Mouse (Mus musculus): Measurements from ENCODE around the gene Olfr211. TPM values are rescaled to one million over a fixed set of nuclear protein-coding genes. Genes with fewer than 3 reads are reported as not detected.
A peak's percentile ranks its signal among the peaks of the same experiment; 100 is the strongest.

The Olfr211 gene
- not detected in 2 replicates for polyA plus RNA-seq (2015; fragmentation: Nextera tagmentation; extraction: Ambion mirVana)

DNA sequence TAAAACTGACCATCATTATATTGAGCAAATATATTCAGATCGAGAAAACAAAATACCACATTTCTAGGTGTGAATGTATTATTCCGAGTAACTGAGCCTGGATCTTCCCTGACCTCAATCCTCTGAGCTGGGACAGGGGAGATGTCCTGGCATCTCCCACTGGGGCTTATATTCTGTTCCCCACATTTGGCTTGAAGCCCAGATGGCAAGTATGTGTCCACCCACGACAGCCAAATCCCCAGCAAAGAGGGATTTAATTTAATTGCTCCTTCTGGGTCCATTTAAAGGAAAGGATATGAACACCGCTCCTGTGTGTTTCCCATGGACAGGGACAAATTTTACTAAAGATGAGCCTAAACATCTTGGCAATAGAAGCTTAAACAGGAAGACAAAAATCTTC lies at the start of gene Olfr211:
Gene Olfr211, plus strand, starts transcription at position 301 of the 400 bp plus-strand sequence.
- no peak within 1 kb of the TSS for H3K27ac ChIP-seq (ENCODE audit: low read length)
- H3K4me2 ChIP-seq (ENCODE audit: low read depth, low read length), result no peak within 1 kb of the TSS
- H3K9me3 ChIP-seq (ENCODE audit: control insufficient read depth, low read length), result no peaks in the 10 kb centered on the region
- H3K36me3 ChIP-seq (ENCODE audit: control insufficient read depth, insufficient read depth, low read length), result no peaks in the 10 kb centered on the region
- no peak within 1 kb of the TSS for H3K9ac ChIP-seq (ENCODE audit: low read depth, low read length)
- ATAC-seq, result no peak
- WGBS, result 77% methylated on average over 4 of the region's 4 CpGs
- H3K4me3 ChIP-seq (ENCODE audit: low read length), result no peak within 1 kb of the TSS
- H3K4me1 ChIP-seq (ENCODE audit: control insufficient read depth, insufficient read depth, low read length), result no peaks in the 10 kb centered on the region
- H3K27me3 ChIP-seq (replicated peaks; ENCODE audit: control insufficient read depth, insufficient read depth, low read length), result no peaks in the 10 kb centered on the region

DNA sequence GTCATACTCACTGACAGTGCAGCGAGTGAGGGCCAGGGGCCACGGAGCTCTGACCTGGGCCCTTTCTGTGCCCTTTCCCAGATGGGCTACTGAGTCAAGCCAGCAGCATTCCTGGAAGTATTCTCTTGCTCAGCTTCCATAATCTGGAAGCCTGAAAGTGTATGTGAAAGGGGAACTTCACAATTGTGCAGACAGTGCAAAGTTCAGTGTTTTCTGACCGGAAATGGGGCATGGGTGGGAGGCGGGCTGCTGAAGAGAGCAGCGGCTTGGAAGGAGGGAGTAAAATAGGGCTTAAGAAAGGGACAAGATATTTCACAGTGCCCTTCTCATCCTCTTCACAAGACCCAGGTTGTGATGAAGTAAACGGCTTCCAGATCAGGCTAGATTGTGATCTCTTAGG lies 49.4 kb upstream of the Olfr211 start:
- no peak overlapping the region for H3K27ac ChIP-seq (ENCODE audit: low read length)
- H3K4me1 ChIP-seq (ENCODE audit: control insufficient read depth, insufficient read depth, low read length), result no peaks in the 10 kb centered on the region
- no peaks in the 10 kb centered on the region for H3K9me3 ChIP-seq (ENCODE audit: control insufficient read depth, low read length)
- H3K4me2 ChIP-seq (ENCODE audit: low read depth, low read length), result no peak overlapping the region
- H3K27me3 ChIP-seq (replicated peaks; ENCODE audit: control insufficient read depth, insufficient read depth, low read length), result no peaks in the 10 kb centered on the region
- no peaks in the 10 kb centered on the region for H3K36me3 ChIP-seq (ENCODE audit: control insufficient read depth, insufficient read depth, low read length)
- H3K9ac ChIP-seq (ENCODE audit: low read depth, low read length), result no peak overlapping the region
- no peak overlapping the region for H3K4me3 ChIP-seq (ENCODE audit: low read length)
- WGBS, result 84% methylated on average over 6 of the region's 6 CpGs
- ATAC-seq, result no peak

DNA sequence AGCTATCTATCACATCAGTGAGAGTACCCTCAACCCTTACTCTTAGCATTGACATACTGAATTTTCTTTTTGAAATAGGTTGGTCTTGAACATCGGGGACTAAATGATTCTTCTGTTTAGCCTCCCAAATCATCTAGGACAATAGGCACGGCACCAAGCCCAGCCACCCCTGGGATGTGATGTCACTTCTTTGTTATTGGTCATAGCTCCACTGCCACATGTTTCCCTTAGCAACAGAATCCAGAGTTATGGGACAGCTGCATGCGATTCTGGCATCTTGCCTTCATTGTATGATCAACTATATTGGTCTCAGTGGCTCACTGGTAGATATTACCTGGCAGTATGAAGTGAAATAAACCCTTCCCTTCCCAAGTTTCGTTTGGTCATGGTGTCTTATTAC lies 48.4 kb upstream of the Olfr211 start:
- H3K9ac ChIP-seq (ENCODE audit: low read depth, low read length), result no peak overlapping the region
- H3K27me3 ChIP-seq (replicated peaks; ENCODE audit: control insufficient read depth, insufficient read depth, low read length), result no peaks in the 10 kb centered on the region
- no peak for ATAC-seq
- no peaks in the 10 kb centered on the region for H3K36me3 ChIP-seq (ENCODE audit: control insufficient read depth, insufficient read depth, low read length)
- H3K4me1 ChIP-seq (ENCODE audit: control insufficient read depth, insufficient read depth, low read length), result no peaks in the 10 kb centered on the region
- no peak overlapping the region for H3K4me3 ChIP-seq (ENCODE audit: low read length)
- 79% methylated on average over 4 of the region's 4 CpGs for WGBS
- no peak overlapping the region for H3K27ac ChIP-seq (ENCODE audit: low read length)
- H3K4me2 ChIP-seq (ENCODE audit: low read depth, low read length), result no peak overlapping the region
- H3K9me3 ChIP-seq (ENCODE audit: control insufficient read depth, low read length), result no peaks in the 10 kb centered on the region

DNA sequence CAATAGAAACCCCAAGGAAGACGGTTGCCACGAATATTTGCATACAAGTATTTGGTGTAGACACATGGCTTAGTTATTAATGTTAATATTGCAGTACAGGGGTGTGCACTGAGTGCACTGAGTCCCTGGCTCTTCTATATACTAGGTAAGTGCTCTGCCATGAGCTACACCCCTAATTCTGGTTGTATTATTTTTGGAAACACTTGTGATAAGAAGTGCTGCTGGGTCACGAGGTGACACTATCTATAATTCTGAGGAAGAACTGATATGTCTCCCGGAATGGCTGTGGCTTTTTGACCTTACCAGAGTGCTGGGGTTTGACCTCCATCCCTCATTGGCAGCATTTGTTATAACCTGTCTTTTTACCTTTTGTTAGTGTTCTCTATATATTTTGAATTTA lies 48.0 kb upstream of the Olfr211 start:
- no peak overlapping the region for H3K27ac ChIP-seq (ENCODE audit: low read length)
- no peak overlapping the region for H3K4me3 ChIP-seq (ENCODE audit: low read length)
- ATAC-seq, result no peak
- H3K4me2 ChIP-seq (ENCODE audit: low read depth, low read length), result no peak overlapping the region
- H3K9ac ChIP-seq (ENCODE audit: low read depth, low read length), result no peak overlapping the region
- no peaks in the 10 kb centered on the region for H3K4me1 ChIP-seq (ENCODE audit: control insufficient read depth, insufficient read depth, low read length)
- H3K9me3 ChIP-seq (ENCODE audit: control insufficient read depth, low read length), result no peaks in the 10 kb centered on the region
- no peaks in the 10 kb centered on the region for H3K27me3 ChIP-seq (replicated peaks; ENCODE audit: control insufficient read depth, insufficient read depth, low read length)
- WGBS, result 64% methylated on average over 4 of the region's 4 CpGs
- no peaks in the 10 kb centered on the region for H3K36me3 ChIP-seq (ENCODE audit: control insufficient read depth, insufficient read depth, low read length)

DNA sequence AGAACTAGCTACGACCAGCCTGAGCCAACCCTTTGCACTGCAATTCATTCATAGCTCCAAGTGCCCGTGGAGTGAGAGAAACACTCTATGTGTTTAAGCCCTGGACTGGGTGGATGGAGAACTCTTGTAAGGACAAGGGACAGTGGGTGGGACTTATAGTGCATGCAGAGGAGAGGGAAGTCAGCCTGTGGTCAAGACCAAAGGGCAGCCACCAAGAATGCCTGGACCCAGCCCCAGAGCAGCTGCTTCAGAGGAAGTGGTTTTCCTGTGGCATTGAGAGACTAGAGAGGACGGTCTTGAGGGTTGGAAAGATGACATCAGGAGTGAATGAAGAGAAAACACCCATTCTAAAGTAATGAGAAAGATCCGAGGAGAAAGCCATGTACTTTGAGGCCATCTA lies 33.1 kb upstream of the Olfr211 start:
- Histone ChIP-seq H3K9ac (ENCODE audit: low read depth, low read length) (no peak overlapping the region), H3K4me2 (ENCODE audit: low read depth, low read length) (no peak overlapping the region), H3K27me3 (replicated peaks; ENCODE audit: control insufficient read depth, insufficient read depth, low read length) (peaks cover 10% of the 10 kb centered on the region), H3K4me1 (ENCODE audit: control insufficient read depth, insufficient read depth, low read length) (0 out of 2 replicates have a peak, but pooled peaks cover 5% of the 10 kb centered on the region), H3K27ac (ENCODE audit: low read length) (no peak overlapping the region), H3K9me3 (ENCODE audit: control insufficient read depth, low read length) (no peaks in the 10 kb centered on the region), H3K36me3 (ENCODE audit: control insufficient read depth, insufficient read depth, low read length) (no peaks in the 10 kb centered on the region), H3K4me3 (ENCODE audit: low read length) (no peak overlapping the region)
- ATAC-seq, result no peak
- WGBS, result 67% methylated on average over 4 of the region's 4 CpGs

DNA sequence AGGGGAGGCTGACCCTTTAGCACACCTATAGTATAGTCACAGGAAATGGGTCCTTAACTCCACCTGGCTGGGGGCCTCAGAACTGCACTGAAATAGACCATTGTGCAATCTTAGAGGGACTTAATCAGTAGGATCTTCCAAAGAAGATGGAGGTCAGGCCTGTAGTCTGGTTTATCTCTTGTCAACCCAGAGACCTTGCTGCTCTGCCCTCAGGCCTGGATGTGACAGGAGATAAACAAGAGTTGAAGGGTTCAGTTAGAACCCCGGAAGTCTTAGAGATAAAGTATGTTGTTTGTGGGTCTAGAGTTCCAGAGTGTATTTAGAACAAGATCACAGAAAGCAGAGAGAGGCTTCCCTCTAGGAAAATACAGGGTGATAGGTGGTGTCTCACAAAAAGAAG lies 32.4 kb upstream of the Olfr211 start:
- no peak for ATAC-seq
- Histone ChIP-seq H3K9ac (ENCODE audit: low read depth, low read length) (no peak overlapping the region), H3K9me3 (ENCODE audit: control insufficient read depth, low read length) (no peaks in the 10 kb centered on the region), H3K4me3 (ENCODE audit: low read length) (no peak overlapping the region), H3K4me2 (ENCODE audit: low read depth, low read length) (no peak overlapping the region), H3K4me1 (ENCODE audit: control insufficient read depth, insufficient read depth, low read length) (0 out of 2 replicates have a peak, but pooled peaks cover 6% of the 10 kb centered on the region), H3K27ac (ENCODE audit: low read length) (no peak overlapping the region), H3K27me3 (replicated peaks; ENCODE audit: control insufficient read depth, insufficient read depth, low read length) (peaks cover 17% of the 10 kb centered on the region), H3K36me3 (ENCODE audit: control insufficient read depth, insufficient read depth, low read length) (no peaks in the 10 kb centered on the region)
- WGBS, result 41% methylated on average over 1 of the region's 1 CpGs

DNA sequence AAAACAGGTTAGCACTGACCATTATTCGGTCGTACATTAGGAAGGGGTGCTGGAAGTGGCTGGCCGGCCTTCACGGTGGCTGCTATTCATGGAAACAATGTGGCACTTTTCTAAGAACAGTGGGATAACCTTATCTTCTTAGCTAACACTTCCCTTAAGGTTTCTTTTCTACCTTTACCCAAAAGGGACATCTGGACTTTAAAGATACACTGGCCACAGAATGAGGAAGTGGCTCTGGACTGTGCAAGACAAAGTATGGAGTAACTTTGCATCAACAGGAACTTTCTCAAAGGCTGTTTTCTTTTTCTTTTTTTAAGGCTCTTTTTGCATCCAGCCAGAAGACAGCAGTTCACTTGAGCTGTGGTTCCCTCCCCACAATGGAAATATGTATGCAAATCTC lies 30.2 kb upstream of the Olfr211 start:
- peaks cover 29% of the 10 kb centered on the region for H3K27me3 ChIP-seq (replicated peaks; ENCODE audit: control insufficient read depth, insufficient read depth, low read length)
- no peak overlapping the region for H3K4me2 ChIP-seq (ENCODE audit: low read depth, low read length)
- 74% methylated on average over 4 of the region's 4 CpGs for WGBS
- ATAC-seq, result no peak
- no peak overlapping the region for H3K27ac ChIP-seq (ENCODE audit: low read length)
- H3K4me1 ChIP-seq (ENCODE audit: control insufficient read depth, insufficient read depth, low read length), result 0 out of 2 replicates have a peak, but pooled peaks cover 6% of the 10 kb centered on the region
- no peaks in the 10 kb centered on the region for H3K9me3 ChIP-seq (ENCODE audit: control insufficient read depth, low read length)
- H3K4me3 ChIP-seq (ENCODE audit: low read length), result no peak overlapping the region
- no peak overlapping the region for H3K9ac ChIP-seq (ENCODE audit: low read depth, low read length)
- H3K36me3 ChIP-seq (ENCODE audit: control insufficient read depth, insufficient read depth, low read length), result no peaks in the 10 kb centered on the region

DNA sequence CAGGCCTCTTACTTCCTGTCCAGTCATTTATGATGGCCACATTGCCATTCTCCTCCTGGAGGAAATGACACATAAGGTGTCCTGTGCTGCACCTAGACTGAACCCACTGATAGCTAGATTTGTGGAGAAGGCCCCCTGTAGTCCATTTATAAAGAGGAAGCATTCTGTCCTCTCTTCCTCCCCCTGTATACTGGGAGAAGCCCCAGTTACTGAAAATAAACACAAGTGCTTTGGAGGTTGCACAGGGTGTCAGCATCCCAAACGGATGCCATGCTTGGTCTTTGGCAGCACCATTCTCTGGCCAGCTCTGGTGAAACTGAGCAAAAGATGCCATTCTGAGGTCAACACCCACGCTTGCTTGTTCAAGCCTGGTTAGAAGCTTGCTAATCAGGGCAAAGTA lies 29.7 kb upstream of the Olfr211 start:
- no peak for ATAC-seq
- no peaks in the 10 kb centered on the region for H3K36me3 ChIP-seq (ENCODE audit: control insufficient read depth, insufficient read depth, low read length)

DNA sequence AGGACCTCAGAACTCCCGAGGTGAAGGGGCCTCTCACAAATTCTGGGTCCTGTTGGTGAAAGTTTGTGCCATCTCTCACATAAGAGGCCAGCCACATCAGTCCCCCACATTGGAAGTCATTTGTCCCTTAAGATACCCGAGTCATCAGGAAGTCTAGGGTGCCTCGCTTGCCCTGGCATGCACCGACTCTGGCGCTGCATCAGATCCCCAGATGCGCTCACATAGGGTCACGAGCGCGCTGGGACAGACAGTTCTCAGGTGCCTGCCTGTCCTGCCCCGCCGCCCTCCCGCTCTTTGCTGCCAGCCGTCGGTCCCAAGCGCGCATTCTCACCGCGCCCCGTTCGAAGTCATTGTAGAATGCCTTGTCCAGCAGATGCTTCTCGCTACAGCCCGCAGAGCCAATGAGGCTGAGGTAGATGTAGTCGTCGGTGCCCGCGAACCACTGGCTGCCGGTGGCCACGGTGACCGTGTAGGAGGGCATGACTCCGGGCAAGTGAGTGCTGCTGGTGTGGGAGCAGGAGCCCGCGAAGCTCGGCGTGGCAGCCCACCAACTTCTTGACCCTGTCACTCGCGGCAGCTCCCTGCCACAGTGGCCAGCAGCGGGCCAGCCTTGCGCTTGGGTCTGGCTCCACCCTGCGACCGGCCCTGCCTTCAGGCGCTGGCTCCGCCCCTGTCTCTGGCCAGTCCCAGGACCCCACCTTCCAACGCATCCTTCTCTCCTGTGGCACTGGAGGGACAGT lies 28.2 kb upstream of the Olfr211 start, which contains the start of gene Alox5:
Gene Alox5, minus strand, starts transcription at position 635 of the 740 bp plus-strand sequence.
- Histone ChIP-seq H3K9ac (ENCODE audit: low read depth, low read length) (peak within 1 kb of the TSS; percentile 42; the same call in 1 of the 2 replicates), H3K4me3 (ENCODE audit: low read length) (peak within 1 kb of the TSS; percentile 47), H3K27me3 (replicated peaks; ENCODE audit: control insufficient read depth, insufficient read depth, low read length) (peaks cover 29% of the 10 kb centered on the region), H3K27ac (ENCODE audit: low read length) (no peak within 1 kb of the TSS), H3K4me2 (ENCODE audit: low read depth, low read length) (peak within 1 kb of the TSS; percentile 79), H3K4me1 (ENCODE audit: control insufficient read depth, insufficient read depth, low read length) (0 out of 2 replicates have a peak, but pooled peaks cover 6% of the 10 kb centered on the region), H3K36me3 (ENCODE audit: control insufficient read depth, insufficient read depth, low read length) (no peaks in the 10 kb centered on the region), H3K9me3 (ENCODE audit: control insufficient read depth, low read length) (no peaks in the 10 kb centered on the region)
- WGBS, result 3% methylated on average over 43 of the region's 43 CpGs
- ATAC-seq, result peak; percentile 73

More for the DNA sequence above, 29.7 kb upstream of the Olfr211 start:
- Histone ChIP-seq H3K4me2 (ENCODE audit: low read depth, low read length) (no peak overlapping the region), H3K27ac (ENCODE audit: low read length) (no peak overlapping the region), H3K4me3 (ENCODE audit: low read length) (no peak overlapping the region), H3K4me1 (ENCODE audit: control insufficient read depth, insufficient read depth, low read length) (0 out of 2 replicates have a peak, but pooled peaks cover 6% of the 10 kb centered on the region), H3K9ac (ENCODE audit: low read depth, low read length) (no peak overlapping the region), H3K27me3 (replicated peaks; ENCODE audit: control insufficient read depth, insufficient read depth, low read length) (peaks cover 29% of the 10 kb centered on the region), H3K9me3 (ENCODE audit: control insufficient read depth, low read length) (no peaks in the 10 kb centered on the region)
- 65% methylated on average over 2 of the region's 2 CpGs for WGBS
